Mouse (Mus musculus) cortical plate, adult 2 months (tissue): ENCODE results near the gene Ftl1.

ENCODE experiments used
- CTCF ChIP-seq: fragments of 200-500 bp; IDR thresholded peaks from 2 replicates; pipeline ENCODE4 v1.5.1; 2011; ENCODE audit warnings: mild to moderate bottlenecking, control low read depth, low read length; ENCODE audit not compliant: insufficient read depth; ENCODE audit errors: extremely low read depth
- POLR2A ChIP-seq: fragments of 200-500 bp; IDR thresholded peaks from 2 replicates; pipeline ENCODE4 v1.6.1; 2011; ENCODE audit warnings: mild to moderate bottlenecking, low read length, control low read depth; ENCODE audit not compliant: insufficient read depth; ENCODE audit errors: extremely low read depth

GRCm38 (mm10) chr7:45419859-45420614 lies 39.6 kb downstream of the Ftl1 start:
- TF ChIP-seq POLR2A, result no peak
- TF ChIP-seq CTCF, result no peak
